Mouse (Mus musculus): ENCODE measurements at regions not wholly inside any gene's neighbourhood (a gene's known extent, or its start where the extent isn't known, plus 50 kb on each side); places are given as distances from the start of the nearest gene placed in this dataset.

DNA sequence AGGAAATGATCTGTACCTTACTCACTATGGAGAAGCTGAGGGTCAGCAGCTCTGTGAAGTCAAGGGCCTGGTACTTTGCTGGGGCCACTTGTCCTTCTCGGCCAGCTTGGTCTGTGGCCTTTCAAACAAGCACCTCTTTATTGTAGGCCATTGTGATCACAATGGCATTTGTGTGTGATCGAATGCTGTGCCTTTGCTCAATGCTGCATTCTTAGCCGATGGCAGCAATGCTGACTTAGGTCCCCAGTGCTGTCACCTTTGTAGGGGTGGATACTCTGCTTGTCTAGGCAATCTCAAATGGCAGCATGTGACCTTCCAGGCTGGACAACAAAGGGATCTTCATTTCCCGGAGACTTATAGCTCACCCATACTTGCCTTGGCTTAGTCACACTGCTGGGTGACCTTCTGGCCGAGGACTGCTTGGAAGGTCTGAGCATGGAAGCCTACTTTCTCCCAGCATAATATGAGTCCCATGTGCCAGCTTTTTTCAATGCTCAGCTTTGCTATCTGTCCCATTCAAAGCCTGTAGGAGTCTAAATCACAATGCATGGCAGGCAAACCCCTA is 100.4 kb upstream of the Shh start:
- no peak for DNase-seq (ENCODE audit: low spot score in 2 of 2)

GRCm38 (mm10) chr5:28563401-28563800 is 96.3 kb upstream of the Shh start:
- no peak for DNase-seq (ENCODE audit: low spot score in 2 of 2)

GRCm38 (mm10) chr5:28562917-28563316 is 95.9 kb upstream of the Shh start:
- DNase-seq (ENCODE audit: low spot score in 2 of 2) = no peak

GRCm38 (mm10) chr5:28553543-28553942 is 86.5 kb upstream of the Shh start:
- no peak for DNase-seq (ENCODE audit: low spot score in 2 of 2)

DNA sequence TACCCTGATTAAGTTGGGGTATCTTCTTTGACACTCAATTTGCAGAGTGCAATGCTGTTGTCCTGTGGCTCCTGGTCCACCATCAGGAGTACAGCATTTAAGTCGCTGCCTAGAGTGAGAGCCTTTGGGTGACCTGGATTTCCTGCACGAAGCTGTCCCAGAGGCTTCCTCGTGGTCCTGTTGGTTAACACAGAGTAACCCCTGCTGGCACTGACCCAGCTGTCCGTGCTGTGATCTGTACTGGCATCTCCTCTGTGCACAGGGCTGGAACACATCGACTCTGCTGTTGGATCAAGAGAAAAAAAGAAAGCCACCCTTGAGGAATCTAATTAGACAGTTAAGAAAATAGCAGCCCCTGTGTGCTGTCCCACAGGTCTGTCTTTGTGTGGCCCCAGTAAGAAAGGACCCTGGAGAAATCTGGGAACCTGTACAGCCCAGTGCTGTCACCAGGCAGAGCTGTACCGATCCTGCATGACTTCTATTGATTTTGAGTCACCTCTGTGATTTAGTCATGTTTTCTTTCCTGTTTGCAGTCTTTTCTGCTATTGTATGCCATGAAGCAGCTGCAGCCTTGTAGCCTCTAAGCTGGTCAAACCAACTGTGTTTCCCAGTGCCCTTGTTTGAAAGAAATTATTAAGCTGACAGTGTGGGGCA is 63.3 kb upstream of the Shh start:
- DNase-seq (ENCODE audit: low spot score in 2 of 2) = no peak

DNA sequence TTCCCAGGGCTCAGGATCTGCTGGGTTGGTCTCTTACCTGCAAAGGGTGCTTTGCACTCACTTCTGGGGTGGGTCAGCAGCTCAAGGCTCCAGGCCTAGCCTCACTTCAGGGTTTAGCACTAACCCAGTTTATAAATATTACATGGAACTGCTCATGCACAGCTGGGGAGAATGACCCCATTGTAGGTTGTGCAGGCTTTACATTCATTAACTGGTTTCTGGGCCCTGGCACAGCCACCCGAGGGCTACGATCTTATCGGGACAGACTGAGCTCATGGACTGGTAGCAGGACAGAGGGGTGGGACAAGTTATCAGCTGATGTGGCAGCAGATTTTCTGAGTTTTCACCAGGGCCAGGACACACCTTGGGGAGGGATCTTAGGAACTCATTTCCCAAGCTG is 59.4 kb upstream of the Shh start:
- DNase-seq (ENCODE audit: low spot score in 2 of 2) = no peak

DNA sequence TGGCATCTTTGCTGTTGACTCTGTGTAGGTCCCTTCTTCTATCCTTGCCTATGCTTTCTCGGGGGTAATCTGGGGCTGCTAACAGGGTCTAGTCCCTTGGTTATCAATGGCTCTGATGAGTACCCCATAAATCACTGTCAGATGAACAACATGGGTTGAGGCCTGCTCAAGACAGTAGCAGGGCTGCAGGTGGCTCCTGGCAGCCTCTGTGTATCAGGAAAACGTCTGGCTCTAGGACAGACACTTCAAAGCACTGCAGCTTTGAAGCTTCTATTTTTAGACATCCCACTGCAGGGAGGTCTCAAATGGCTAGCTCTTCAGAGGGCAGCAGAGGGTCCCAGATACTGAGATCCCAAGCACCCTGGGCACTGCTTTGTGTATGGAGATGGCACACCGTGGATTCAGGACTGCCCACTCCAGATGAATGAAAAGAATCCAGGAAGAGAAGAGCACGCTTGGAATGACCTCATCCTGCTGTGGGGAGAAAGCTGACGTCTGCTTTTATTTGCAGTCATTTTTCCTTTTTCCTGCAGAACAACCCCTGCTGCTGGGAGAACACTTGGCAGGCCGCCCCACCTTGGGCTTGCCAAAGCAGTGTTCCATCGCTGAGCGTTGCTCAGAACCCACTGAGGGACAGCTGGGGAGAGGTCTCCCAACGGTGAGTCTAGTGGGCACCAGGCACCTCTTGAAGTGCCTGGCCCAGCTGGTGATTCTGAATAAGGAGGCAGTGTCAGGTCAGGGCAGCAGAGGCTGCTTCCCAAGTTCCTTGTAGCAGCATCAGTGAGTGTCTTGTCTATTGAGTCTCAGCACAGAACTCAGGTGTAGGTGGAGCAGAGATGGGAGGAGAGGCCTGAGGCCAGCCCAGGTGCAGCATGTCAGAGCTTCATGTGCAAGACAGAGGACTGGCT is 54.0 kb upstream of the Shh start:
- peak; percentile 63 to 72 for DNase-seq (ENCODE audit: low spot score in 2 of 2)

- DNase-seq (ENCODE audit: low spot score in 2 of 2) = no peak
Measured at GRCm38 (mm10) chr5:28519059-28519543, 52.0 kb upstream of the Shh start.
